Mouse (Mus musculus) thymus, adult 2 months (tissue): ENCODE data around the gene Syngr1.

Experiments
- CTCF ChIP-seq: fragments of 200-500 bp; IDR thresholded peaks from 2 replicates; pipeline ENCODE4 v1.5.1; 2012; ENCODE audit warnings: mild to moderate bottlenecking, control low read depth, low read length, moderate library complexity, borderline replicate concordance; ENCODE audit not compliant: control insufficient read depth, poor library complexity, insufficient read depth; ENCODE audit errors: extremely low read depth
- POLR2A ChIP-seq: fragments of 200-500 bp; IDR thresholded peaks from 2 replicates; pipeline ENCODE4 v1.6.1; 2012; ENCODE audit warnings: mild to moderate bottlenecking, low read length, control low read depth, moderate library complexity; ENCODE audit not compliant: control insufficient read depth, poor library complexity, insufficient read depth; ENCODE audit errors: extremely low read depth

GRCm38 (mm10) chr15:80045749-80046148 is 45.4 kb upstream of the Syngr1 start:
- TF ChIP-seq POLR2A (no peak), CTCF (no peak)
